Comparison of ENCODE assay signal across 17 mouse cellular contexts in the genomic region with DNA sequence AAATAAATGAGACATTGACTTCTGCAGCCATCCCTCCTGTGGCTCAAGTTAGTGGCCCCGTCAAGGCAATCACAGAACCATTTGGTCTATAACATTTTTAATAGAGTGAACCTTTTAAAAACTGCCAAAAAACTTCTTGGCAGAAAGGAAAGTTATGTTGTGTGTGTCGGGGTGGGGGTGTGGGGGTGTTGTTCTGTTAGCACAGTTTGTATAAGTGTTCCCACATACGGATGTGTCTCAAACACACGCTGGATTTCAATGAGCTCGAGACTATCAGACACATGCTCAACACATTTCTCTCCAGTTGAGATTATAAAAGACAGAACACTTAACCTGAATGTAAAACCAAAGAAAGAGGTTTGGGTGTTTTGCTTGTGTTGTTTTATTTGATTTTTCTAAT.
"Had no signal": no experiment of that assay in that cellular context is flagged by ENCODE, and none has a peak within 500 bp of the region (broad histone marks: within the 10 kb centered on the region; RNA-seq: fewer than 3 reads in every experiment).

No protein-coding gene starts in this region.

- ATAC-seq: hindbrain, embryonic 16.5 days; inflammation-experienced regulatory T-cells, adult 6 months; intestine, embryonic 15.5 days; intestine, postnatal 0 days had no signal

- DNase-seq: gastrocnemius, adult 2 months; gastrocnemius, postnatal 10 days; gastrocnemius, postnatal 25 days; heart, adult 18-20 months; heart, postnatal 10 days; heart, postnatal 4 days; kidney, adult 18-20 months; kidney, adult 8-10 months; kidney, postnatal 10 days; kidney, postnatal 25 days; kidney, postnatal 4 days; liver; liver, embryonic 13.5 days had no signal
